12 mouse cellular contexts compared by ENCODE assay signal in the genomic region with DNA sequence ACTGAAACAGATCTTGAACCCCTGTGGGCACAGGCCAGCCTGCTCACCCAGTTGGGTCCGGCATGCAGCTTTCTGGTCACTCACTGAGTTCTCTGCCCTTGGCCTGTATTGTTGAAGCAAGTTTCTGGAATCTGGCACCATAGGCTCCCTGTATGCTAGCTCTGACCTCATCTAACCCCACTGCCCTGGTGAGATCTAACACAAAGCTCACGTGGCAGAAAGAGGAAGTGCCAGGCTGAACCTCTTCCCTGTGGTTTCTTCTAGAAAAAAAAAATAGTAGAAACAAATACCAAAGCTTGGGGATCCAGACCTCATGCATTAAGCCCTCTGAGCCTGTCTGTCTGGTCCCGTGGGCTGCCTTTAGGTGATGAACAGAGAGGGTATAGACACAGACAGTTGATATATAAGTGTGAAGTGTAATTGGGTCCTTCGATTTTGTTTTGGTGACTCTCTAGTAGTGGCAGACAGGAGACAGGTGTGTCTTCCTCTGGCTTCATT. TPM values are rescaled to one million over a fixed set of nuclear protein-coding genes. Genes with fewer than 3 reads are reported as not detected.
DNase-seq lines count a peak whose midpoint lies in the region; ATAC-seq lines count a peak whose summit lies in the region.
"Had no signal": no experiment of that assay in that cellular context is flagged by ENCODE, and none has a peak within 500 bp of the region (broad histone marks: within the 10 kb centered on the region; RNA-seq: fewer than 3 reads in every experiment).

No protein-coding gene starts in this region.

- ATAC-seq in forebrain, embryonic 13.5 days: no peak
- ATAC-seq: midbrain, embryonic 15.5 days had no signal

- no peak overlapping the region for H3K9ac ChIP-seq in forebrain, embryonic 13.5 days
- H3K9ac ChIP-seq: embryonic facial prominence, embryonic 12.5 days; limb, embryonic 13.5 days; midbrain, embryonic 15.5 days had no signal

- H3K36me3 ChIP-seq in splenic B cell, adult 2 months (ENCODE audit: control insufficient read depth, insufficient read depth, low read length, poor library complexity, severe bottlenecking): no peaks in the 10 kb centered on the region
- no peaks in the 10 kb centered on the region for H3K36me3 ChIP-seq in forebrain, embryonic 13.5 days (ENCODE audit: poor library complexity, severe bottlenecking)
- H3K36me3 ChIP-seq: embryonic facial prominence, embryonic 12.5 days; limb, embryonic 13.5 days; midbrain, embryonic 15.5 days had no signal

- peaks cover 4% of the 10 kb centered on the region; the same call in 1 of the 2 replicates for H3K9me3 ChIP-seq in forebrain, embryonic 13.5 days (replicated peaks)
- H3K9me3 ChIP-seq: embryonic facial prominence, embryonic 12.5 days; midbrain, embryonic 15.5 days had no signal

- H3K4me1 ChIP-seq in forebrain, embryonic 13.5 days: peaks cover 10% of the 10 kb centered on the region

- H3K27ac ChIP-seq in forebrain, embryonic 13.5 days: no peak overlapping the region
- H3K27ac ChIP-seq: embryonic facial prominence, embryonic 12.5 days; limb, embryonic 13.5 days; midbrain, embryonic 15.5 days had no signal

- no peak overlapping the region for H3K4me3 ChIP-seq in forebrain, embryonic 13.5 days
- H3K4me3 ChIP-seq: embryonic facial prominence, embryonic 12.5 days; limb, embryonic 13.5 days; midbrain, embryonic 15.5 days had no signal

- no peaks in the 10 kb centered on the region for H3K27me3 ChIP-seq in splenic B cell, adult 2 months (ENCODE audit: control insufficient read depth, insufficient read depth, low read length, poor library complexity, severe bottlenecking)
- H3K27me3 ChIP-seq in forebrain, embryonic 13.5 days: no peaks in the 10 kb centered on the region
- H3K27me3 ChIP-seq: embryonic facial prominence, embryonic 12.5 days; limb, embryonic 13.5 days; midbrain, embryonic 15.5 days had no signal

- H3K4me2 ChIP-seq in forebrain, embryonic 13.5 days: no peak overlapping the region
- H3K4me2 ChIP-seq: embryonic facial prominence, embryonic 12.5 days; limb, embryonic 13.5 days; midbrain, embryonic 15.5 days had no signal

- 88% methylated on average over 4 of the region's 4 CpGs for WGBS in forebrain, embryonic 13.5 days

- peak; percentile 30 to 84 for DNase-seq in adrenal gland, adult (ENCODE audit: inconsistent age in 2 of 2, low spot score in 1 of 2)
- DNase-seq in adrenal gland, adult 18-20 months (ENCODE audit: low spot score in 2 of 2): no peak
- DNase-seq in spleen, adult 18-20 months: peak; percentile 42 to 43
- no peak for DNase-seq in spleen, adult 12 weeks (ENCODE audit: low spot score)
- peak; percentile 35 for DNase-seq in kidney, postnatal 10 days
- DNase-seq in splenic B cell, adult 2 months (ENCODE audit: low read depth, low spot score): peak; percentile 83
- DNase-seq in cerebellum, postnatal 36 days: no peak
- DNase-seq: right cerebral cortex, adult 18-20 months had no signal

RNA-seq across cellular contexts. Expression of a gene that starts 57.9 kb away (rescaled TPM):
- total RNA-seq in adrenal gland, adult 18-20 months (2021): under 1 TPM in 1 of 2 experiments, not detected in 1; 0.19 TPM
- polyA plus RNA-seq in forebrain, embryonic 13.5 days (2015; fragmentation: Nextera tagmentation; extraction: Ambion mirVana): 0.25 and 0.37 TPM in 2 replicates

Comparison
In these comparisons a context has a peak if more than half of its experiments do, and no peak if none do; other contexts are left out.
1. DNase-seq: peak in adrenal gland, adult (2 of 2), spleen, adult 18-20 months (2 of 2), kidney, postnatal 10 days (single experiment) and splenic B cell, adult 2 months (single experiment); none in adrenal gland, adult 18-20 months (0 of 2), spleen, adult 12 weeks (single experiment) and cerebellum, postnatal 36 days (0 of 2).